Mouse (Mus musculus): Measurements from ENCODE around the gene Ly6g6d. TPM values are rescaled to one million over a fixed set of nuclear protein-coding genes. Genes with fewer than 3 reads are reported as not detected.

The Ly6g6d gene
- polyA plus RNA-seq (2014; fragmentation: Illumina TruSeq; extraction: RNeasy Lipid Tissue Mini Kit (QIAGEN cat#74804); ENCODE audit: insufficient read depth, low read depth, low replicate concordance) = 13.1 TPM

DNA sequence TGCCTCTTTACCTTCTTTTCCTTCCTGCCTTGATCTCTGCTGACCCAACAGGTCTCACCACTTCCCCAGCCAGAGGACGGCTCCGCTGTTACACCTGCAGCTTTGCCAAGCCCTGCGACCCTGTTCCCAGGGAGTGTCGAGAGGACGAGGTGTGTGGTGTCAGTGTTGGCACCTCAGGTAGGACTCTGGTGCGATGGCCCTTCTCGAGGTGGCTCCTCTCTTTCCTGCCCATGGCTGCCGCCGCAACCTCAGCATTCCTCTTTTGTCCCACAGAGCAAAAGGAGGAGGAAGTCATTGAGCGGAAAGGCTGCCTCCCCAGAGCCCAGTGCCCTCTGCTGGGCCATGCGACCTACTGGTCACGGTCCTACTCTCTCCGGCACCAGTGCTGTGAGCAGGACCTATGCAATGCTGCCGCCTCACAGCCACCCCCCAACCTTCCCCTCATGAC lies at the start of gene Ly6g6d:
Ly6g6d (minus strand) TSS at position 280 of the 448 bp plus-strand sequence.

DNA sequence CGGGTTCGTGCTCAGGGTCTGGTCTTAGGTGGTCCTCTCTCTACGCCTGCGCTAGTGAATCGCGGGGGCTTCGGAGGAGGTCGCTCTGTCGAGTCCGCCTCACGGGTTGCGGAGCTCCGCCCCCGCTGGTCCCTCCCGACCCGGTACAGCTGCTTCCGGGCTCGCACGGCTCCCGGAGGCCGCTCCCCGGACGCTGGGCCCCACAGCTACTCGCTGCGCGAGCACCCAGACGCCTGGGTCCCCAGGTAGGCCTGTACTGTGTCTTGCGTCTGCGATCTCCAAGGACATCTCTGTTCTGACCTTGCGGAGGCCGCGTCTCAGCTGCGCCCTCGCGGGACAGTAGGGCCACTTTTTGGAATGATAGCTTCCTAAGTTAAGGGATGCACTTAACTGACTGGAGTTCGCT lies 48.3 kb upstream of the Ly6g6d start, which contains the start of gene D17H6S53E:
D17H6S53E (plus strand) TSS at position 168 of the 406 bp plus-strand sequence.

DNA sequence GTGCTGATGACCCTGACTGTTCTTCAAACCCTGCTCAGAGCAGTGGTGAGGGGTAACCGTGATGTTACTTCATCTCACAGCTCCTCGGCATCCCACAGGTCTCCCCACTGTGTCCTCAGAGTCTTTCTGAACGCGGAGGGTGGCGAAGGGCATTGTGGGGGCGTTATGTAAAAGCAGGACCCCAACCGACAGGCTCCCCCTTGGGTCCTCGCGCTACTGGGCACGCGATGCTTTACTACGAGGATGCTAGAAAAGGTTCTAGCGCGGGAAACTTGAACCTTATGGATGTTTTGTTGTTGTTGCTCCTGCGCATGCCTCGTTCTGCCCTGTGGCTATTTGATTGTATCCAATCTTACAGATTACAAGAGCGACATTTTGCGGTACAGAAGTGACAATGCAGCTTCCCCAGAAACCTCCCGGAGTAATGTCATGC lies 44.0 kb upstream of the Ly6g6d start, which contains the start of gene Csnk2b:
Csnk2b (minus strand) TSS at position 183 of the 433 bp plus-strand sequence.

DNA sequence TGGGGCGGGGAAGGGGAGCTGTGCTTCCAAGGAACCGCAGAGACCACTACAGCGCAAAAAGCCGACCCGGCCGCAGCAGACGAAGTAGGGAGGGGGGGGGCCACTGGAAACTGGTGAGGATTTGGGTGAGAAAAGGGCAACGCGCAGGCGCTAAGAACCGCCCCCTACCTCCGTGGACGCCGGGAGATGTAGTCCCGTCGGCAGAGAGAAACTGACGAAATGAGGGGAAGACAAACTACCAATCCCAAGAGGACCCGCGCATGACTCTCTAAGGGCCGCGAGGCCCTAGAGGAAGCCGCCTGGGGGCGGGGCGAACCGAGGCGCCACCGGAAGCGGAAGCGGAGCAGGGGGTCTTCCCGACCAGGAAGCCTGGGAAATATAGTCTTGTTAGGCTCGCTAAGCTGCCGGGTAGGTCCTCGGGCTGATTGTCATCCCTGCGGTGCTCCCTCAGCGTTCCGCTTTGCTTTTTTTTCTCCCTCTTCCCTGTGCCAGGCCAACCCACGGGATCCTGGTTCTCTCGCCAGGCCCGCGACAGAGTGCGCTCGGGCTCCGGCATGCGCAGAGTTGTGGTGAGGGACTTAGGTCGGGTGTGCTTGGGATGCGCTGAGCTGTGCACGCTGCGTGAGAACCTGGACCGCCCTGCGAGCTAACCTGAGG lies 43.4 kb upstream of the Ly6g6d start, which contains the start of gene Gpank1:
Gpank1 (plus strand) TSS at position 313 of the 657 bp plus-strand sequence.

DNA sequence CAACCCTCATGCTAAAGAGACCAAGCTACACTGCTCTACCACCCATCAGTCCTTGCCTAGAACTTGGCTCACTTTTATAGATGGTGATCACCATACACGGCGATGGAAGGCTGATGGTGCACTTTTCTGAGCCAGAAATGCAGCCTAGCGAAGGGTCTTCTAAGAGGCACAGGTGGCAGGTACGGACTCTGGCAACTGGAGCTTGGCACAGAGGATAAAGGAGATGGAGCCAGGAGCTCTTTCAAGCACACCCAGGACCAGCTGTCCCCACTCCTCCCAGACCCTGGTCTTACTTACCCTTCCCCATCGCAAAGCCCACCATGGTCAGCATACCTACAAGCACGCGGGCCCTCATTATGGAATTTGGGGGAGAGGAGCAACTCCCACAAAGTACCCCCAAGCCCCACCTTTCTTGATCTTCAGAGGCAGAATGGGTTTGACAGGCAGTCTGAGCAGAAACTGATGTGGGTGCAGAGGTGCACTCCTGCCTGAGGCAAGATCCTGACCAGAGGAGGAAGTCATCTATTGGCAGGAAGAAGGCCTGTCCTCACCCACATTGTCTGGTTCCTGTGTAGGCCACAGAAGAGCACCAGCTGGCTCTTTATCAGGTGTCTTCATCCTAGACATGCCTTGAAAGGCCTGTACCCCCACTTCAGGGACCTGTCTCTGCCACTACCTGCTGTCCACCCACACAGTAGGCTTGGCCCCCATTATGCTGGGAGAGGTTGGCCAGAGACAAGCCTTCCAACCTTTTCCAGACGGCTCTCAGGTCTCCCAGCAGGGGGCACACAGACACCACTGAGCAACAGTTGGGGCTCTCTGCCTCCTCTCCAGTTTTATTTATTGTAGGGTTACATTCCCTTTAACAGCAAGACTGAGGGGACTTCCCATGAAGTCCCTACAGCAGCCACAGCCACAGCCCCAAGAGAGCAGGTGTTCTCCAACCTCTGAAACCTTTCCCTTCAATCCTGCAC lies 37.5 kb upstream of the Ly6g6d start, which contains the start of gene Ly6g5b:
Ly6g5b (minus strand) TSS at position 383 of the 974 bp plus-strand sequence.

DNA sequence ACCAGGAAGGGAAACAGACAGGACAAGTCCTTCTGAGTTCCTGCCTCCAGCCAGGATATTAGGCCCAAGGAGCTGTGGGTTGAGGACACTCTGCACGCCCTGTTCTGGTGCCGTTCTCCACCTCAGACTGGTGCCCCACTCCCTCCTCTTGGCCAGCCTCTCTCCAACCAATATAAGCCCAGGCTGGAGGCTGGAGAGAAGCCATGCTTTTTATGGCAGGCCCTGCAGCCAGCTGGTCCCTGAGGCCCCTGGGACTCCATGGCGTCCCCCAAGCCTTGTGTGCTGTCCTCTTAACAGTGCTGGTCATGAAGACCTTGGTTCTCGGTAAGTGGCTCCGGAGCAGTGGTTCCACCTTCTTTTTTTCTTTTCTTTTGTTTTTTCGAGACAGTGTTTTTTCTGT lies 30.2 kb upstream of the Ly6g6d start, which contains the start of gene Ly6g5c:
Ly6g5c (plus strand) TSS at position 183 of the 400 bp plus-strand sequence.

DNA sequence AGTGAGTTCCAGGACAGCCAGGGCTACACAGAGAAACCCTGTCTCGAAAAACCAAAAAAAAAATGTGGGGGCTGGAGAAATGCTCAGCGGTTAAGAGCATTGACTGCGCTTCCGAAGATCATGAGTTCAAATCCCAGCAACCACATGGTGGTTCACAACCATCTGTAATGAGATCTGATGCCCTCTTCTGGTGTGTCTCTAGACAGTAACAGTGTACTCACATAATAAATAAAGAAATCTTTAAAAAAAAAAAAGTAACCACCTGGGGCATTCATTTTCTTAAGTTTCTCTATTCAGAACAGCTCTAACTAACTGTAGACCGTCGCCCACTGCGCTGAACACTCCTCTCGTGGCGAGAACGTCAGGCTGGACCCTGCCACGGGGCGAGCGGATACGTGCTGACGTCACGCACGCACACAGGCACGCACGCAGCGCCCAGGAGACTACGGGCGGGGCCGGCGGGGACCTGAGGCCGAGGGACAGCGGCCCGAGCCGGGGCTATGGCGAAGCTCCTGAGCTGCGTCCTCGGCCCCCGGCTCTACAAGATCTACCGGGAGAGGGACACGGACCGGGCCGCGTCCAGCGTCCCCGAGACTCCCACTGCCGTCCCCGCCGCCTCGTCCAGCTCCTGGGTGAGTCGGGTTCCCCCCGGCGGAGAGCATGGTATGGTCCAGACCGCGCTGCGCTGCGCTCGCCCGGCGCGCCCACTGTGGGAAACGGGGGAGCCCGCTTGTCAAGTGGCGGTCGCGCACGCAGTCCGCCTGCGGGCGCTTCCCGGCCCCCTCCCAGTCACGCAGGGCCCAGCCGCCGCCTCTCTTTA lies 11.2 kb upstream of the Ly6g6d start, which contains the start of gene Abhd16a:
Abhd16a (plus strand) TSS at position 439 of the 820 bp plus-strand sequence.

DNA sequence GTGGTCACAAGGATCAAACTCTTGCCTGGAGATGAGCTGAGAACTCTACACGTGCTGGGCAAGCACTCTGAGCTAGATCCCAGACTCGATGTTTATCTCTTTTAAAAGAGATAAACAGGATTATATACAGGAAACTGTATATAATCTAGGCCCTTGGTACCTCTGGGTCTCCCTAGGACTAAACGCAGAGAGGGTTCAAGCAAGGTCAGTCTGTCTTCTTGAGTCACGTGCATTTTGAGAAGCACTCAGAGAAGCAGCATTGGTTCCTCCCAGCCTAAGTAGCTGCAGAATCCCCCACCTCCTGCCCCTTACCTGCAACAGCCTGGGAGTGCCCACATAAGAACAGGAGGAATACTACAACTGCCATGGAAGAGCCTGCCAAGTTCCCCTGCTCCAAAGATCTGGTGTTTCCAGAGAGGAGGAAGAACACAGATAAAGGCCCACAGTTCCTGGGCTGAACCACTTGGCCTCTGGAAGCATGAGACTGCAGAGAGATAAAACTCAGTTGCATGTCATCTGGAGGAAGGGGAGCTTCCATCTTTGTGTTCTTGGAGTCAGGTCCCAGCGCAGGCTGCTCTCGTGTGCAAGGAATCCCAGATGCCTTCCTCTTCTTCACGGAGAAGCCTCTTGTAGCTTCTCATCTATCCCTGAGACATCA lies 7.5 kb upstream of the Ly6g6d start, which contains the start of gene Ly6g6f:
Ly6g6f (minus strand) TSS at position 403 of the 658 bp plus-strand sequence.

DNA sequence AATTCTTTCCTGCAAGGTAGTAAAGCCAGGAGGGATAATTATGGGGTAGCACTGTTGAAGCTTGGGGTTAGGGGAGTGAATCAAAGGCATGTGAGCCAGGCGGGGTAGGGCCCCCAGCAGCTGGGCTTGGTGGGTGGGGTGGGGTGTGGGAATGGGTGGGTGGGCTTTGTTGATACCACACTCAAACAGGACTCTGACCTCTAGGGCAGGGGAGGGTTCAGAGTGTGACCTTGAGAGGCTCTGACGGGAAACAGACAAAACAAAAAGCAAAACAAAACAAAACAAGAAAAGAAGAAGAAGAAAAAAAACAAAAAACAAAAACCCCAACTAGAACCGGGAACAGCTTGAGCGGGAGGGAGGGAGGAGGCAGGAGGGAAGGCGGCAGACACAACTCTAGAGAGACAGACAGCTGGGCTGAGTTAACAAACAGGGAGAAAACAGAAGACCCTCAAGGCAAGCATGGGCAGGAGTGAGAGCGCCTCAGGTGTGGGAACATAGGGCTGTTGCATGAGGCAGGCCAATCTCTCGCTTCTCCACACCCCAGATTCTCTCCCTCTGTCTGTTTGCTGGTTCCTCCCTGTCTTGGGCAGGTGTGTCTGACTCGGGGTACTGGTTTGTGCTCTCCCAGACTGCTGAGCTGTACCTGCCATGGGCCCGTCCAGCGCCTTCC lies 1.2 kb downstream of the Ly6g6d start, which contains the start of gene Ly6g6e:
Ly6g6e (plus strand) TSS at position 396 of the 670 bp plus-strand sequence.

DNA sequence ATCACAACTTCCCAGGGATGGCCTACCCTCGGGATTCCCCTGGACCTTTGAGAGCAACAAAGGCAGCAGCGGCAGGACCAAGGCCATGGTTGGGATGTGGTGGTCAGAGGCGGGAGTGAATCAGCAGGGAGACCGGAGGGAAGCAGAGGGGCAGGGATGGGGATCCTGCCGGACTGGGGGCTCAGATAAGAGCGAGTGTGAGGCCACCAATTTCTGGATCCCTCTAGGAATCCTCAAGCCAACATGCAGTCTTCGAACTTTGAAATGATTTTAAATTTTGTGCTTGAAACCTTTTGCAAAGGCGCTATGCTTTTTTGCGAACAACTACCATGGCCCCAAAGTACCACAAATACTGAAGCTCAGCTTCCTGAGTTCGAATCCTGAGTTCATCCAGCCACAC lies 11.8 kb downstream of the Ly6g6d start, which contains the start of gene Mpig6b:
Mpig6b (minus strand) TSS at position 101 of the 400 bp plus-strand sequence.

DNA sequence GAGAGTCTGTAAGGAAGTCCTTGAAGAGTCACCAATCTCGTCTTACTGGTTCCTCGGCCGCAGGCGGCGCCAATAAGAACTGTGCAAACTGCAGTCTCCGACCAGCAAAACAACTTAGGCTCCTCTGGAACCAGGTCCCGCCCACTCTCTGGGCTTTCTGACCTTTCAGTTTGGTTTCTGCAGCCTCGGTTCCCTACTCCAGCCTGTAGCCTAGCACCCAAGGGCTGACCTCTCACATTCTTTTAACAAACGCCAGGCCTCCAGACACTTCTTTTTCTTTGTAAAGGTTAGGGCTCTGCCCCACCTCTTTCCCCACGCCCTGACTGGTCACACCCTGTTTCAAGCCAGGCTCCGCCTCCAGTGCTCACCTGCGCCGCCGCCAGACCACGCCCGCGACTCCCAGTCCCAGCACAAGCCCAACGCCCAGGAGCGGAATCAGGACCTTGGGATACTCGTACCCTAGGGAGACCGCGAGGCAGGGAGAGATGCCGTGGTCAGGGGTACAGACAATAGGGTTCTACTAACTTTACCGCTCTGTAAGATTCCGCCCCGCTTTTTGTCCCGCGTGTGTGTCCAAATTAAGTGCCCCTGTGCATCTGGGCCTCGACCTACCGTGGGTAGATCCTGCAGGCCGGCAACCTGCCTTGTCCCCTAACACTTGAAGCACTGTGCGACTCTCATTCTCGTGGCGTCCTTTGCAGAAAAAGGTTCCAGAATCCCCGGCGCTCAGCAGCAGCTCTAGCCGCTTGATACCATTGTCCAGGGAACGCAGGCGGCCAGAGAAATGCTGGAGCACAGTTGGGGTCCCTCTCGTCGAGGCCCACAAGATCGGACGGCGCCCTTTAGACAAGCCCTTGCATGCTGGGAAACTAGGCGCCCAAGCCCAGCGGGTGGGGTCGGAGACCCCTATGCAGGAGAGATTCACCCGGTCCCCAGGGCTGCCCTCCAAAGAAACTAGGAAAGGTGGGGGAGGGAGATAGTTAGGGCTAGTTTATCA lies 12.6 kb downstream of the Ly6g6d start, which contains the start of gene Ly6g6c:
Ly6g6c (plus strand) TSS at position 438 of the 997 bp plus-strand sequence.

DNA sequence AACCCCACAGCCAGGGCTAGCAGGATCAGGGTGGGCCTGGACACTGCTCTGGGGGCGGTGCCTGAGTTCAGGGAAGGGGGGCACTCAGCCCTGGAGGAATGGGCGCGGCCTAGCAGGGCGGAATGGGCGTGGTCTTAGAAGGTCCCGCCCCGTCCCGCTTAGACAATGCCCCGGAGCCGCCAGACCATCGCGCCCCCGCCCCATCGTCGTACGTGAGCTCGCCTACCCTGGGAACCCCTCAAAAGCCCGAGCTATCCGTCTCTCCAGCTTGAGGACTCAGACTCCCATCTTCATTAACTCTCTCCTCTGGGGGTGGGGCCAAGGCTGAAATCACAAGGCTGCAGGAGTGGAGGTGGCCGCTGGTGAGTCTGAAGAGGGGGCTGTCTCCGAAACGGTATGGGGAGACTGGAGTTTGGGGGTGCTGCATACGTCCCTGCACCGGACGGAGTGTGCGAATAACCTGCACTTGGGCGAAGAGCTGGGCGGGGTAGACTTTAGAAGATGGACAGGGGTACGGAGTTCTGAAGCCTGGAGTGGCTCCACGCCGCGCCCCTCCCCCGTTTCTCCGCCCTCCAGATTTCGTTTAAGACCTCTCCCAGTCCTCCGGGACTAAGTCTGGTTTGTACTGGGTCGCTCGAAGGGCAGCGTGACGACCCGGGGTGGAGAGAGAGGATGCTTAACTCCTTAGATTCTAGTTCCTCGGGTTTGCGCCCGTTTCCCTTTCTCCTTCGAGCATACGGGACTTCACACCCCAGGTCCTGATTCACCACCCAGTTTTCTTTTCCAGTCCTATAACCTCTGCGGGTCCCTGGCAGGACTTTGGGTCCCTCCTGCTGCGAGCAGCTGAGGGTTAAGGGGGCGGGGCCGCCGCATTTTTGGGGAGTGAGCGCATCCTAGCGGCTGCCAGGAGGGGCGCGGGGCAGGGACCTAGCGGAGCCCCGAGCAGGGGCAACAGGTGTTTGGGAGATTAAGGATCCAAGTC lies 18.7 kb downstream of the Ly6g6d start, which contains the start of gene Ddah2:
Ddah2 (plus strand) TSS at position 125 of the 982 bp plus-strand sequence.

DNA sequence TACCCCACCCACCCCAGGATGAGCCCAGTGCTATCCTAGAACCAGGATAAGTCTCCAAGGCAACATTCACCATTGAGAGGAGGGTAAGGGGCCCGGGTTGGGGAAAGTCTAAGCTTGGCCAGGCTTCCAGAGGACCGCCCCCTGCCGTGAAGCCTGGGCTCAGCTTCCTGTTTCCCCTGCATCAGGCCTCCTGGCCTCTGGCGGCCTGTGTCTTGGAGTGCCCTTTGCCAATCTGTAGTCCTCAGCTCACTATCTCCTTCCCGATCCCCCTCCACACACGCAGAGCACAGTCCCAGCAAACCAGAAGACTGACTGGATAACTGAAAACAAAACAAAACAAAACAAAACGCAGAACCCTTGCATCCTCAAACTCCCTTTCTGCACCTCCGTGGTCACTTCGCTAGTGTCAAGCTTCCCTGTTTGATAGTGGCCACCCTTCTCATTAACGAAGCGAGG lies 28.3 kb downstream of the Ly6g6d start, which contains the start of gene Clic1:
Clic1 (plus strand) TSS at position 406 of the 456 bp plus-strand sequence.

DNA sequence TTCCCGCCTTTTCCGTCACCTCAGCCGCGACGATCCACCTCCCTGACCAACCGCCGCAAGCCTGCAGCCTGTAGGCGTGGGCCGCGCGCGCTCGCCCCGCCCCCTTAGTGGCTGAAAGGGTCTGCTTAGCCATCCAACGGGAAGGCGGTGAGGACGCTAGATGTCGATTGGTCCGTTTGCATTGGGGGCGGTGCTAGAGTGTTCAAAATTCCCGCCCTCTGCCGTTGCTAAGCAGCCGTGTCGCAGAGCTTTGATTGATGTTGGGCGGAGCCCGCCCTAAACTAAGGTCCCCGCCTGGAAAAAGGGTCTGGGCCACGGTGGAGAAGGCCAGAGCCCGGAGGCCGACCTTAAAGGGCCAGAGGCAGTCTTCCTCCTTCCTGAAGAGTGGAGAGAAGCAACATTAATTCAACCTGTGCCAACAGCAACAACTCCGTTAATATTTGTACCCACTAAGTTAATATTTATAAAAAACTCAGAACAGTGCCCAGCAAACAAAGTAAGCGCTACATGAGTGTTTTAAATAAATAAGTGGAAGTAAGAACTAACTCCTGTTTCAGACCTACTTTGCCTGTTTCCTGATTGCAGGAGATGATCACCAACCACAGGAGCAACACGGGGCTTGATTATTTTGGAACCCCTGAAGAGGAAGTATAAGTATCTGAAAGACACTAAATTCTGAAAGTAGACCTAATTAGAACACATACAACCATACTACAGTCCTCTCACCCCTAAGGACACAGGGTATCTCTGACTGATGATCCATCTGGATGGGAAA lies 31.0 kb downstream of the Ly6g6d start, which contains the start of gene Msh5:
Msh5 (minus strand) TSS at position 65 of the 775 bp plus-strand sequence.

DNA sequence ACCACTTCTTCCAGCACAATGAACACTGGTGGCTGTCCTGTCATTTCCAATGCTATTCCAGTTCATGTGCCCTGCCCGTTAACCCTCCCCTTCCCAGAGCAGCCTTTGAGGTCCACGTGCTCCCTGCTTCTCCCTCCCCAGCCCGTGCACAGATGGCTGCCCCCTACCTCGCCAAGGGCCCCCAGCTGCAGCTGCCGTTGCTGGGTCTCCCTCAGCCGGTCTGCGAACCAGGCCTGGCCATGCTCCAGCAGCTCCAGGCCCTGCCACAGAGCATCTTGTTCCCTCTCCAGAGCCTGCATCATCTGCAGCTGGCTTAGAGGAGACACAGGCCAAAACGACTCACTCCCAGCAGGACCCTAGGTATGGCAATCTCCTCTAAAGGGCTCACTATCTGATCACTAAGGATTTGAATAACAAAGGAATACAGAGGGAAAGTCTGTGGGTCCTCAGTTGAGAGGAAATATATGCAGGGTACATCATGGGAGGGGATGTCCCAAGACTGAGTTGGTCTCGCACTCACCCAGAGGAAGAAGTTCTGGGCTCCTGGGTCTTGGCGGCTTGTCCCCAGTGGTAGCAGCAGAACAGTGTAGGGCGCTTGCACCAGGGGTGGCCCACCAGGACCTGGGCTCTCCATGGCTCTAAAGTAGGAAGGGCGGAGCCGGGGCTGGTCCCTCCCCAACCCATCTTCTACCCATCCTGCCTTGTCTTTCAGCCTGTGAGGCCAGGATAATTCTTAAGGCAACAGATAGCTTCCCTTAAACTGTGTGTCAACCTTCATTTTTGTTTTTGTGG lies 50.4 kb downstream of the Ly6g6d start, which contains the start of gene Sapcd1:
Sapcd1 (minus strand) TSS at position 740 of the 792 bp plus-strand sequence.

